Mouse (Mus musculus) cerebellum, postnatal 14 days (tissue): ENCODE results near the gene Agtr1a.

ENCODE experiments used
- DNase-seq, 2 experiments: peaks; one replicate each; pipeline ENCODE4 v3.0.0; 2021; ENCODE audit warnings: mixed read lengths in 2 of 2

Gene Agtr1a

DNA sequence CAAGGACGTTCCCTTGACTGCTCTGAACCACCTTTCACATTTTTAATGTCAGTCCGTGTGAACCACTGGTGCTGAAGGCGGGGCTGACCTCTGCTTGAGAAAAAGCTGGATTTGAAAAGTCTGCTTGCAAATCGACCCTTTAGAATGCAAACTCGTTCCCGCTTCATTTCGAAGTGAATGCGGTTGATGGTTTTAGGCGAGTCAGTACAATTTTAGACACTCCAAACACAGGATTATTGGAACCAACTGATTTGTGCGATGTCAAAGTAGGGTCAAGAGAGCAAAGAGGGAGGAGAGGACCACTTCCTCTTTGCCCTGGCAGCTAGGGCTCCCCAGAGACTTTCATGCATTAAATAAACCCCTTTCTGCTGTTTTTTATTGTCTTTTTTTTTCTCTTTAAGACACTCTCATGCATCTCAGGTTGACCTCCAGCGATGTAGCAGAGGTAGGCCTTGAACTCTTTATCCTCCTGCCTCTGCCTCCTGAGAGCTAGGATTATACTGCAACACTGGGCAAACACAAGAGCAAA lies 27.9 kb downstream of the Agtr1a start:
- DNase-seq, result no peak

DNA sequence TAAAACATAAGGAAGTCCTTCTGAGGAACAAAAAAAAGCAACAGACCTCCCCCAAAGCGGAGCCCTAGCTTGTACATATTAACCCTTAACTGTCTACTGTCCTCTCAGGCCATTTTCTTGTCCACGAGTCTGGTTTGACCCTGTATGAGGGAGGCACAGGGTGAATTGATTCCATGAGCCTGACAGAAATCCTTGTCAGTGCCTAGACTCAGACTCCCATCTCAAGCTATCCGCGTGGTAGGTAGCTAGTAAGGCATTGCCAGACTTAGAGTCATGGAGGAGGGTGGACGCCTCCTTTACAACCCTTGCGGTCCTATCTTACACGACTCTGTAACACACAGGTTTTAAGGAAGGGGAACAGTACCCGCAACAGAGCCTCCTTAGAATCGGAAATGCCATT lies 28.5 kb downstream of the Agtr1a start:
- DNase-seq, result no peak

DNA sequence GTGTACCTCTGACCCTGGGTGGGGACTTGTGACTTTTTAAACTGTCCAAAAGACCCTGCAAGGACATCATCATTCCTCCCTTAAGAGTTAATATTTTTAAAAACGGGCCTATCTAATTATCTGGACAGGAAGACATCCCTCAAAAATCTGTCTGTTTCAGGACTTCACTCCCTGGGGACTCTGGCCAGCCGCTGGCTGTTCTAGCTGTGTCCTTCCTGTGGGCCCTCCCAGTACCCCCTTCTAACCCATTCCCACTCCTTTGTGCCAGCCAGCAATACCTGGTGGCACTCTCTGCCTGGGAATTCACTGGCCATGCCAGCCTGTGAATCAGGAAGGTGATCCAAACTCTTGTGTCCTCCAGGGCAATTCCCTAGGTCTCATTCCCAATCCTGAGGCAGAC lies 29.1 kb downstream of the Agtr1a start:
- no peak for DNase-seq

DNA sequence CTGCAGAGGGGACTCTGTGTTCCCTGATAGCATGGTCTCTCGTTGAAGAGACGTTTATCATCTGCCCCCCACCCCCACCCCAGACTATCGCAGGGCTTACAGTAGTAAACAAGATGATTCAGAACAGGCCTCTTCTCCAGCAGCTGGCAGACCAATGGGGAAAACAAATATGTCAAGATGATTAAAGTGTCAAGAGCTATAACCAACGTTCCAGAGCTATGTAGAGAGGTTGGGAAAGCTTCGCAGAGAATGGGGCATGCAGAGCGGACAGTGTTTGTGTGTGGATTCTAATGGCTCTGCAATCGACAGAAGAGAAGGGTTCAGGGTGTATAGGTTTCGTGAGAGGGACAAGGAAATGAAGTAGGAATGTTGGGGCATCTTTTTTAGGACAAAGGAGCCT lies 31.9 kb downstream of the Agtr1a start:
- no peak for DNase-seq

DNA sequence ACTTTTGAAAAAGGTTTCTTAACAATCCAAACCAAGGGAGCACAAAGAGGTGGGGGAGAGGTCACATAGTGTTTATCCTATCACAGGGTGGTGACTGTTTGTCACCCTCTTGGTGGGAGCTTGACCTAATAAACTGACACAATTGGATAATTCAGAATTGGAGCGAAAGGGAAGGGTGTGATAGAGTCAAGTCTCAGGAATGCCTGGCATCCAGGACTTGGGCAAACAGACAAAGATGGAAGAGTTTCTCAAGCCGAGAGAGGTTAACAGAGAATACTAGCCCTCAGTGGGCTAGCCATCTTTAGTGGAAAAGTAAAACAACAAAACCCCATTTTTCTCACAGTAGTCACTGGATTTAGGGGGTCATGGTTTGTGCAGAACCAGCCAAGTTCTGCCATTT lies 32.5 kb downstream of the Agtr1a start:
- DNase-seq, result no peak

DNA sequence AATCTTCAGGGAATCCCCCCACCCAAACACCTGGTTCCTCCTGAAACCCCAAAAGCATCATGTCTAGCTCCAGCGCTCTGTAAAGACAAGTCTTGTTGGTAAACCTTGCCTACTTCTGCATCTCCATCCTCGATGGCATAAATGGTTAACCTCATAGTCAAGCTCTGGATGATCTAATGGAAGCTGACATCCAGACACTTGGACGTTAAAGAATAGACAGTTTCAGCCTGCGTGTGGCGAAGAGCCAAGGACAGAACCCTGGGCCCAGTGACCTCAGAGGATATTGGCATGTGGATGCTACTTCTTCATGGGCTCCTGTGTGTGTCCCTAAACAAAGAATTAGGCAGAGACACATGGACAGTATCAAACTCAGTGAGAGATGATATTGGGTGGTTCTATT lies 42.6 kb downstream of the Agtr1a start:
- no peak for DNase-seq

DNA sequence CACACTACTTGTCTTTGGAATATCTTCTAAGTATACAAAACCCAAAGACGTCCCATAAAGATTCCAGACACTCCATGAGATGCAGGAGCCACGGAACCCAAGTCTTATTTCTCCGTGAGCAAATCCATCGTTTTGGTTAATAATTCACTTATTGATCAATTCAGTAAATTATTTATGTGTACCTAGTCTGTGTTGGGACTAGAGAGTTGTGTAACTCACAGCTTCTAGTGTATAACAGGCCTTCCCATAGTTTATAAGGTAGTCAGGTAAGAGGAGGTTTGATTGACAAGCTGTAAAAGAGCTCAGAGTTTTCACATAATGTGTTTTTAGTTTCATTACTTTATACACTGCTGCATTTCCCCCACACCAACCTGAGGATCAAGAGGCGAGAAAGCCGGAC lies 48.9 kb downstream of the Agtr1a start:
- no peak for DNase-seq

DNA sequence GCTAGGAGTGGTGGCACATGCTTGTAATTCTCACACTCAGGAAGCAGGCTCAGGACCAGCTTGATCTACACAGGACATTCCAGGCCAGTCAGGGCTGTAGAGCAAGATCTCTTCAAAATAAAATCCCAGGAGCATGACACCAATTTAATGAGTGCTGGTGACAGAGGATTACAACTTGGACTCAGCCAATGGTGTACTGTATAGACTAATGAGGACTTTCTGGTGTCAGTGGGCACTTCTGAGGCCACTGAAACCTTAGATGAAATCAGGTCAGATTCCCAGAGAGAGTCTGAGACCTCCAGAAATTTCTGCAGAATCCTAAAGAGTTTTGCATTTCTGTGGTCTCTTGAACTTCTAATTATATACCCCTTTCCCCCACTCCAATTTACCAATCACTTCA lies 57.9 kb downstream of the Agtr1a start:
- DNase-seq, result no peak

DNA sequence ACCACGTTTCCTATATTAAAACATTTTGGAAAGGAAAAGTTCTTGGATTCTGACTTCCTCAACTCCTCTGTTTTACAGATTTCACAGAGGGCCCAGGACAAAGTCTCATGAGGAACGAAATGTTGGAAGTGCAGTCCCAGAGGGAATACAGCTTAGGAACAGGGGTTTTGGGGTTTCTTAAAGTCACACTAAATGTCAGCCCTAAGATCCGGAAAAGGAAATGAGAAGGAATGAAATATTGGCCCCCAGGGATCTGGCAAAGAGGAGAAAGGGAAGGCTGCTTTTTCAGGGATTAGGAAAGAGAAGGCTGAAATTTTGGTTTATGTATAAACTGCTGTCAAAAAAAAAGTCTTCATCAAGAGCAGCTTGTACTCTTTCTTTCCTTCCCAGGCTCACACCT lies 60.2 kb downstream of the Agtr1a start:
- no peak for DNase-seq

DNA sequence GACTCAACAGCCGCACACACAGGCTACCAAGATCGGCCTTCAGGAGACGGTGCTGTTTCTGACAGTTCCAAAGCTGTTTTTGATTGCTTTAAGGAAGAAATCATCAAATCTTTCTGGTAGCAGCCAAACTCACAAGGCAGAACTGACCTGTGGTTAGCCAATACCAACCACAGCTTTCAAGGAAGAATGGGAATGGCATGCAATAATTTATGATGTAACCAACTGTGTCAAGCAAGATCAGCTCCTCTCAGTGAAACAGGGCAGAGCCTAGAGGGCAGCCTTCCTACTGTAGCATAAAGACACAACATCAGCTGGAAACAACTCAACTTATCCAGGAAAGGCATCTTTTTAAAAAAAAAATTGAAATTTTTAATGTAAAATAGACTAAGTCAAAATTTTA lies 62.6 kb downstream of the Agtr1a start:
- no peak for DNase-seq

DNA sequence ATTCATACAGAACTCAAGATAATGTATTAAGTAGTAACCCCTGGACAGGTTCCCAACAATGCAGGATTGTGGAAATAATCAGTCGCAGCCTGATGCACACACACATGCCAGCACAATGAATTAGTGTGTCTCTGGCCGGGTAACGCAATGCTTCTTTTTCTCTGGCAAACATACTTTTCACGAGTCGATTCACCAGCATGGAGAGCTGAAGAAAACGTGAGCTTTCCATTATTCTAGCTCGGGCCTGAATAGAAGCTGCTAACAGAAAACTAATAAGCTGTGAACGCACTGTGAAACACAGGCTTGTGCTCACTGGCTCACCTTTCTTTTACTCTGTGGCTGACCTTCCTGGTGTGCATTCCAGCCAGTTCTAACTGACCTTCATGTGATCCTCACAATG lies 64.4 kb downstream of the Agtr1a start:
- DNase-seq, result no peak

DNA sequence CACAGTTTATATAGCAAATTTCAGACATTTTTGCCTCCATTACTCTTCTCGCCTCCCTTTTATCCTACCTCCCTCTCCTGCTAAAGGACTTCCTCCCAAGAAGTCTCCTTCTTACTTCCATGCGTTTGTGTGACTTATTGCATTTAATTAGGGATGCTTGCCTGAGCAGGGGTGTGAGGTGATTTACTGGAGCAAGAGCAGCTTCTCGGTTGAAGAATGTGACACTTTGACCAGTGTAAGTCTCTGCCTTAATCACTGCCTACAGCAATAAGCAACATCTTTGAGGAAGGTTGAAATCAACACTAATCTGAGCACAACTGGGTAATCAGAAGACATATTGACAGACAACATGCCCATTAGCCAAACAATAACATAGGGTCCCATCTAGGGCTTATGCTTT lies 67.6 kb downstream of the Agtr1a start:
- DNase-seq, result no peak

DNA sequence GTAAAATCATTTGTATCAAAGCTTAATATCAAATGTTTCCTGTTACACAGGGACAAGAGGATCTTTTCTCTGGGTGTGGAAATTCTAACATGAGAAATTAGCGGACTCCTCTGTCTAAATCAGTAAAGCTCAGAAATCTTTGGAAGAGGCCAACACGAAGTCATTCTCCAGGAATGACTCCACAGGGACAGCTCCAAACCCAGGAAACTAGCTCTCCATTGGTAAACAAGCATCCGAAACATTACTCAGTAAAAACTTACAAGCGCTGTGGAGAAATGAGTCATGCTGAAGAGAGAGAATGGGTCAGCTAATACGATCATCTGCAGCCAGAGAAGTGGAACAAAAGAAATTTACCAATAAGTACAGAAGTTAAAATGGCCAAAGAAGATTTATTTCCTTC lies 82.4 kb downstream of the Agtr1a start:
- no peak for DNase-seq

DNA sequence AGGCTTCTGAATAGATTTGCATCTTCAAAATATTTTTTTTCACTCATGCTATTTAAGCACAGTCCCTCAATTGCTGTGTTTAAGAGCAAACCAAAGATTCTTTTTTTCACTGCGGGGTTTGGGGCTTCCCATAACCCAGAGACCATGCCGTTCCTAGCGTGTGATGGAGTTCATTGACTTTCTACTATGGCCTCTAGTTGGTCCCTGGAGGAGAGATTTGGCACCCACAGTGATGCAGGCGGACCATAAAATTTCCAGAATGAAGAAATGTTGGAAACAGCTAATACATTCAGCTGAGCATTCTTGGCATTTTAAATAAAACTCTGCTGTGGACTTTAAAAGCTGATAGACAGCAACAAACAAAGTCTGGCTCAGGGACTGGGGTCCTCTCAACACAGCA lies 90.8 kb downstream of the Agtr1a start:
- peak; percentile 12 to 34 for DNase-seq

DNA sequence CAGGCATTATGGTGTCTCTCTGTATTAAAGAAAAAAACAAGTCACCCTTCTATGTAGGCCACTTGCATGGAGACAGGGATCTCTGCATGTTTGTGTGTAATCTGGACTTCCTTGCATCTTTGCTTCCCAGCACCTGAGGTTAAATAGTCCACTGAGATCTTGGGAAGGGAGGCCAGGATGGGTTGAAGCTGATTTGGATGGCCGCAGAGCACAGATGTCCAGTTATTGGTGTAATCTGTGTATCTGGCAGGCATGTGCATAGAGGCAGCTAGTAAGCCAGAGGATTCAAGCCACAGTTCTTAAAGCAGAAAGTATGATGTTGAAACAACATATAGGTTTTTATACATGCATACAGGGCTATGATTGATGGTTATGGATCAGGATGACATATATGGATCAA lies 91.2 kb downstream of the Agtr1a start:
- peak; percentile 66 to 73 for DNase-seq
